In the genomic region with DNA sequence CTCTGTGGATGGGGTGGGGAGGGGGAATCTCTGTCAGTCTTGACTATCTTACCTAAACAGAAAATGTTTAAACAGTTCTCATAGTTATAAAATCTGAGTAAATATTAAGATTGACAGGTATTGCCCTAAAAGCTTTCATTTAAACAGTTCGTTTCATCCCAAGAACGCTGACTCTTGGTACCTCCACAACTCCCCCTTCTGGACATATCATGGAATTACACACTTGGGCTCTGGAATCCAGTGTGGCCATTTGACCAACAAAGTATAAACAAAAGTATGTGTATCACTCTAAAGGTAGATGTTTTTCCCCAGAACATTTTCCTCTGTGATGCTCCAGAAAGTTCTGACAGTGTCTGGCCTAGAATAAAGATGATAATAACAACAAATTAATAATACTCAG, we compare ENCODE assay signal across 29 mouse cellular contexts.
DNase-seq lines count a peak whose midpoint lies in the region; TF ChIP-seq lines count a peak whose summit lies in the region.
"Had no signal": no experiment of that assay in that cellular context is flagged by ENCODE, and none has a peak within 500 bp of the region (broad histone marks: within the 10 kb centered on the region; RNA-seq: fewer than 3 reads in every experiment).

No protein-coding gene starts in this region.

- TF ChIP-seq POLR2A in brain, embryonic 14.5 days (IDR thresholded peaks at IDR 0.05; ENCODE audit: borderline replicate concordance, extremely low read depth, insufficient read depth, insufficient read length, poor library complexity, severe bottlenecking), result no peak
- no peak for TF ChIP-seq POLR2A in cerebellum, adult 2 months (IDR thresholded peaks at IDR 0.05; ENCODE audit: borderline replicate concordance, insufficient read depth, low read length)

- H3K4me1 ChIP-seq in E14TG2a.4 (replicated peaks; ENCODE audit: low read depth, low read length) (no peaks in the 10 kb centered on the region), ES-E14 (ENCODE audit: control insufficient read depth in 2 of 2, insufficient read depth in 2 of 2, low read length in 2 of 2, poor library complexity in 1 of 2) (no peaks in the 10 kb centered on the region)
- H3K4me1 ChIP-seq in cerebellum, adult 2 months (ENCODE audit: control insufficient read depth, insufficient read depth, low read length), result no peaks in the 10 kb centered on the region
- H3K4me1 ChIP-seq: embryonic facial prominence, embryonic 13.5 days; forebrain, embryonic 15.5 days; hindbrain, embryonic 13.5 days; liver, embryonic 15.5 days; lung, embryonic 15.5 days; neural tube, embryonic 15.5 days had no signal

- H3K4me3 ChIP-seq in layer of hippocampus, adult 2 months, result no peak overlapping the region
- H3K4me3 ChIP-seq in E14TG2a.4 (replicated peaks; ENCODE audit: low read length), result no peak overlapping the region
- H3K4me3 ChIP-seq in ES-E14 (ENCODE audit: insufficient read depth in 1 of 2, low read depth in 1 of 2, low read length in 2 of 2, poor library complexity in 1 of 2, severe bottlenecking in 1 of 2), result no peak overlapping the region
- H3K4me3 ChIP-seq in cerebellum, adult 2 months (replicated peaks; ENCODE audit: insufficient read depth, low read depth, low read length), result no peak overlapping the region
- H3K4me3 ChIP-seq: embryonic facial prominence, embryonic 13.5 days; forebrain, embryonic 10.5 days; forebrain, embryonic 15.5 days; heart, embryonic 12.5 days; hindbrain, embryonic 13.5 days; limb, embryonic 12.5 days; liver, embryonic 15.5 days; lung, embryonic 15.5 days; neural tube, embryonic 15.5 days had no signal

- H3K9ac ChIP-seq in ES-E14 (ENCODE audit: insufficient read depth, low read depth, low read length, poor library complexity, severe bottlenecking), result no peak overlapping the region
- H3K9ac ChIP-seq: embryonic facial prominence, embryonic 13.5 days; forebrain, embryonic 15.5 days; heart, embryonic 12.5 days; hindbrain, embryonic 13.5 days; limb, embryonic 12.5 days; liver, embryonic 15.5 days; lung, embryonic 15.5 days; neural tube, embryonic 15.5 days had no signal

- DNase-seq in layer of hippocampus, adult 2 months (ENCODE audit: low spot score in 2 of 2), result no peak
- no peak for DNase-seq in layer of hippocampus, postnatal 14 days (ENCODE audit: low spot score in 2 of 2)
- DNase-seq in ES-E14 (ENCODE audit: low read depth, low spot score), result peak; percentile 30
- DNase-seq in brain, embryonic 14.5 days (ENCODE audit: low read depth), result no peak
- no peak for DNase-seq in cerebellum, adult 2 months
- DNase-seq in kidney, postnatal 10 days, result no peak
- DNase-seq: adrenal gland, postnatal 10 days; cerebellum, adult 11-12 months; cerebellum, postnatal 10 days; gastrocnemius, postnatal 10 days; heart, postnatal 4 days; kidney, adult 11 months; kidney, postnatal 36 days; midbrain, embryonic 14.5 days; retina, postnatal 1 day; right cerebral cortex, postnatal 14 days; thymus, postnatal 14 days had no signal

- H3K36me3 ChIP-seq in E14TG2a.4 (ENCODE audit: insufficient read depth, low read length), result no peaks in the 10 kb centered on the region
- no peaks in the 10 kb centered on the region for H3K36me3 ChIP-seq in ES-E14 (ENCODE audit: control insufficient read depth, insufficient read depth, low read length, poor library complexity, severe bottlenecking)
- H3K36me3 ChIP-seq: embryonic facial prominence, embryonic 13.5 days; forebrain, embryonic 15.5 days; heart, embryonic 12.5 days; hindbrain, embryonic 13.5 days; limb, embryonic 12.5 days; liver, embryonic 15.5 days; lung, embryonic 15.5 days; neural tube, embryonic 15.5 days had no signal

- no peaks in the 10 kb centered on the region for H3K9me3 ChIP-seq in E14TG2a.4 (ENCODE audit: low read length)
- no peaks in the 10 kb centered on the region for H3K9me3 ChIP-seq in ES-E14 (ENCODE audit: control insufficient read depth, insufficient read depth, low read depth, low read length)
- H3K9me3 ChIP-seq: embryonic facial prominence, embryonic 13.5 days; hindbrain, embryonic 13.5 days; liver, embryonic 15.5 days; lung, embryonic 15.5 days; neural tube, embryonic 15.5 days had no signal

- 85% methylated on average over 2 of the region's 2 CpGs for WGBS in cerebellum, adult 2 months

- H3K27me3 ChIP-seq in E14TG2a.4 (ENCODE audit: insufficient read depth, low read length), result no peaks in the 10 kb centered on the region; the same call in 1 of the 2 replicates
- no peaks in the 10 kb centered on the region for H3K27me3 ChIP-seq in cerebellum, adult 2 months (ENCODE audit: control insufficient read depth, insufficient read depth, low read length)
- H3K27me3 ChIP-seq: CH12.LX; embryonic facial prominence, embryonic 13.5 days; forebrain, embryonic 15.5 days; heart, embryonic 12.5 days; hindbrain, embryonic 13.5 days; limb, embryonic 12.5 days; liver, embryonic 15.5 days; lung, embryonic 15.5 days; neural tube, embryonic 15.5 days had no signal

- in situ Hi-C loops in ES-E14 (cut with MboI; ENCODE audit: low sequenced_read_pairs in 2 of 2, unreplicated experiment in 2 of 2), result no loop called here

- TF ChIP-seq CTCF in layer of hippocampus, adult 2 months (conservative IDR thresholded peaks at IDR 0.05), result peak; percentile 58
- TF ChIP-seq CTCF in E14TG2a.4 (conservative IDR thresholded peaks at IDR 0.05; ENCODE audit: low read length), result peak; percentile 66
- peak; percentile 21; the same call in 1 of the 2 replicates for TF ChIP-seq CTCF in brain, embryonic 14.5 days (IDR thresholded peaks at IDR 0.05; ENCODE audit: borderline replicate concordance, extremely low read depth, insufficient read depth, insufficient read length)
- TF ChIP-seq CTCF in cerebellum, adult 2 months (IDR thresholded peaks at IDR 0.05; ENCODE audit: borderline replicate concordance, insufficient read depth, low read depth, low read length), result no peak

- H3K27ac ChIP-seq in layer of hippocampus, adult 2 months, result no peak overlapping the region
- no peak overlapping the region for H3K27ac ChIP-seq in ES-E14 (ENCODE audit: insufficient read depth, low read depth, low read length, poor library complexity, severe bottlenecking)
- no peak overlapping the region for H3K27ac ChIP-seq in cerebellum, adult 2 months (ENCODE audit: insufficient read depth, low read length)
- H3K27ac ChIP-seq: embryonic facial prominence, embryonic 13.5 days; forebrain, embryonic 10.5 days; forebrain, embryonic 15.5 days; hindbrain, embryonic 13.5 days; limb, embryonic 12.5 days; liver, embryonic 15.5 days; lung, embryonic 15.5 days; macrophage; neural tube, embryonic 15.5 days had no signal

TF ChIP-seq in ES-E14, 5 proteins besides CTCF, POLR2A, EP300 and RAD21:
- TF ChIP-seq HCFC1 (IDR thresholded peaks at IDR 0.05; ENCODE audit: borderline replicate concordance, insufficient read depth, low read length) (no peak), ZC3H11A (IDR thresholded peaks at IDR 0.05; ENCODE audit: borderline replicate concordance, low read depth, low read length) (peak; percentile 7; the same call in 1 of the 2 replicates), MAFK (IDR thresholded peaks at IDR 0.05; ENCODE audit: insufficient read depth, low read depth, low read length) (no peak), ZNF384 (IDR thresholded peaks at IDR 0.05; ENCODE audit: low read depth, low read length) (no peak), CHD2 (IDR thresholded peaks at IDR 0.05; ENCODE audit: low read depth, low read length) (no peak)
